Mouse (Mus musculus) layer of hippocampus, postnatal 10 days (tissue): ENCODE measurements at regions not wholly inside any gene's neighbourhood (a gene's known extent, or its start where the extent isn't known, plus 50 kb on each side); places are given as distances from the start of the nearest gene placed in this dataset.

Experiments
- DNase-seq, 2 experiments: peaks; one replicate each; pipeline ENCODE4 v3.0.0; 2021; ENCODE audit warnings: low spot score in 2 of 2

GRCm38 (mm10) chr12:54280457-54280856 lies 76.8 kb upstream of the Egln3 start:
- no peak for DNase-seq

- DNase-seq: no peak
These were observed 76.3 kb upstream of the Egln3 start for GRCm38 (mm10) chr12:54280001-54280400.

- DNase-seq: no peak
These were observed 73.4 kb upstream of the Egln3 start for GRCm38 (mm10) chr12:54276978-54277537.

GRCm38 (mm10) chr12:54273506-54273905 lies 69.8 kb upstream of the Egln3 start:
- DNase-seq: no peak

DNA sequence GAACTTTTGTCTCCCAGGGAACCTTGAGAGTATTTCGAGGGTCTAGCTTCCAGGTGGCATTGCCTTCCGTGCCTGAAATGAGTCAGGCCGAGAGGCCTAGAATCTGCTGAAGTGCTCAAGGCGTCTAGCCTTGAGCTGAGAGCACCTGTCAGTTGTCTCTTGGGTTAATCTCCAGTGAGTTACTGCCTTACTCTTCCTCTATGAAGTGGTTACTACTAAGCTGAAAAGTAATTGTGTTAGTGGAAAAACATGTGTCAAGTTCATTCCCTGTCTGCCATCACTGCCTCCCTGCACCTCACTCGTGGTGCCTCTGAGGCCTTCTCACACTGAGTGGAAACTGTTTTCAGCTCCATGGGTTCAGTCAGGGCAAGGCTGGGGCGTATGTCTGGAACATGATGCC lies 69.0 kb upstream of the Egln3 start:
- DNase-seq: no peak

DNA sequence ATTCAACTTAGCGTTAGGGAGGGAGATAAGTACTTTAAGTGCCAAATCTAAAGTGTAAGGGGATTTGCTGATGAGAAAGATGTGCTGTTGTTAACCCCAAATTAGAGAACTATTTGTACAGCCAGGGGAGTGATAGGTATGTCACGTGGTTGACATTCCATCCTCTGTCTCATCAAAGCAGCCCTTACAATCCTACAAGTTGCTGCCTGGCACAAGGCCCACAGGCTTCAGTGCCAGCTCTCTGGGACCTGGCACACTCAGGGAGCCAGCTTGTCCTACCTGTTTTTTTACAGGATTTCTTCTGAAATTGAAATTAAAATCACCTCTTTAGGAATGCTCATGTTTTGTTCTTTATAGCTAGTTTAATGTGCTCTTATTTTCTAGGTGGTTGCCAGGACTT lies 68.6 kb upstream of the Egln3 start:
- DNase-seq: no peak

- no peak for DNase-seq
These were observed 62.2 kb upstream of the Egln3 start for GRCm38 (mm10) chr12:54265852-54266251.

- peak in 1 of 2 experiments; percentile 22 for DNase-seq
These were observed 61.5 kb upstream of the Egln3 start for GRCm38 (mm10) chr12:54264893-54265835.

GRCm38 (mm10) chr12:54264418-54264733 lies 60.7 kb upstream of the Egln3 start:
- no peak for DNase-seq

GRCm38 (mm10) chr12:54263733-54264417 lies 60.2 kb upstream of the Egln3 start:
- no peak for DNase-seq

DNA sequence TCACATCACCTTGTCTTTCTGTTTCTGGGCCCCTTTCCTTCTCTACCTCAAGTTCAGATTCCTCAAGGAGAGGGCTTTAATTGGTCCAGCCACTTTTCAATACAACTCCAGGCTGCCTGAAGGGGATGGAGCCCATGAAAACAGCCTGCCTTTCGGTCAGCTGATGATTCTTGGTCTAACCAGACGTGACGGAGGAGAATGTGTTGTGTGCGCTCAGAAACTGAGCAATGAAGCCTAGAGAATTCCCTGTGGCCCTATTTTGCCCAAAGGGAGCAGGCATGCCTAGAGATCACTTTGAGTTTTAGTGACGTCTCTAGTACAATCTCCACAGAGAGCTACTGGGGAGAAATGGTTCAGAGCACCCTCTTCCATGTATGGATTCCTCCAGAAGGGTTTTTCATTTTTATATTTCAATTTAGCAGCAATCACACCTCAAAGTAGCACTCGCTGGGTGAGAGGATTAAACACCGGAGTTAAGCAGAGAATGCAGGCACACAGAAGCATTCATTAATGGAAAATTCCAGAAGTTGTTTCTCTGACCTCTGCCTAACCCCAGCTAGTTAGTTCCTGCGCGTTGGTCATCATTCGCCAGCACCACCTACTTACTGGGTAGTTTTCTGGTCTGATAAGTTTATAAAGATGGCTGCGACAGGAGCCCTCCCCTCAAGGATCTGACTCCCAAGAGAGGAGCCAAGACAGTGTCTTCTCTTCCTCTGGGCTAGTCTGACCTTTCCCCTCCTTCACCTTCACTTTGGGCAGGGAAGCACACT lies 58.8 kb upstream of the Egln3 start:
- no peak for DNase-seq

DNA sequence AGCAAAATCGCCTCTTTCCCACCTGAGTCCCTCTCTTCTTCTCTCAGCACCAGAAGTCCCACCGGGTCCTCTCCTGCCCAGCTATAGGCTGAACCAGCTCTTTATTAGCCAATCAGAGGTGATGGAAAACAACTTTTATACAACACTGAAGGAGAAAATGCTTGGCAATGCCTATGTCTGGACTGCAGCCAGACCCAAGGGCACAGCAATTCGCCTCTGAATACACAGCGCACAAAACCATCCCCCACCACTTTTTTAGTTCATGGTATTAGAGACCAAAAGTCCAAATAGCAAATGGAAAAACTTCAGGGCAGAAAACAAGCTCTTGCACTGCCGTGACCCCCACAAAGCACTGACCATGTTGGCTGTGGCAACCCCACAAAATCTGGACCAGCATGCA lies 57.8 kb upstream of the Egln3 start:
- no peak for DNase-seq

DNA sequence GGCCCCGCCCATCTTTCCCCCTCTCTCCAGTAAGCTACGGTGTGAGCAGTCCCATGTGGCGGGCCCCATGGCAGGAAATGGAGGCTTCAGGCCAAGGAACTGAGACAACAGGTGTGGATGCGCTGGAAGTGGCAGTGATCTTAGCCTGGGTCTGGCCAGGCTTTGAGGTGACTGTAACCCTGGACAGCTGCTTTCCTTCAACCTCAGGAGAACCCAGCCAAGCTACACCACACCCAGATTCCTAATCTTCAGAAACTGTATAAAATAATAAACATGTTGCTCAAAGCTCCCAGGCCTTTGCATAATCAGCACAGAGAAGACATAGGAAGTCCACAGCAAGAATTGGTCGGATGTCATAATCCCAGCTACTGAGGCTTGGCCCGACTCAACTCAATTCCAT lies 56.8 kb upstream of the Egln3 start:
- no peak for DNase-seq

GRCm38 (mm10) chr12:54257776-54258433 lies 54.2 kb upstream of the Egln3 start:
- DNase-seq: no peak

DNA sequence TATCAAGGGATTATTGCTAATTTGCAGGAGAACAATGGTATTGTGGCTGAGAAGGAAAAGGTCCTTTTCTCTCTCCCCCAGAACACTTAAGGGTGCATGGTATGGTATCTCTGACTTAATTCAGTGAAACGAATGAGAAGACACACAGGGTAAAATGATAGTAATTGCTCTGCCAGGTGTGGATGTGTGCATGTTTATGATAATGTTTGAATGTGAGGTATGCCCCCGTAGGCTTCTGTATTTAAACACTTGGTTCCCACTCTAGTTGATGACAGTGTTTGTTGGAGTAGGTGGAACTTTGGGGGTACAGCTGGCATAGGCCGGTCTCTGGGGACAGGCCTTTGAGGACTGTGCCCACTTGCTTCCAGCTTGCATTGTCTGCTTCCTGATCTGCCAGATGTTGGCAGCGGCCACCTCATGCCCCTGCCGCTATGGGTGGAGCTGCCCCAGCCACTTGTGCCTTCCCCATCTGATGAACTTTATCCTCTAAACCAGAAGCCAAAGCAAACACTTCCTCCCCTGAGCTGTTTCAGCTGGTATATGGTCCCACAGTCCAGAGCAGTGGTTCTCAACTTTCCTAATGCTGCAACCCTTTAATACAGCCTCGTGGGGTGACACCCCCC lies 53.0 kb upstream of the Egln3 start:
- DNase-seq: no peak
